Mouse (Mus musculus) ES-Bruce4 (cell line): ENCODE measurements around the gene Pigf.

Source experiments
- CTCF ChIP-seq: IDR thresholded peaks from one replicate; pipeline ENCODE4 v1.8.1; 2011; ENCODE audit warnings: low read depth, low read length
- EP300 ChIP-seq: IDR thresholded peaks from 2 replicates; pipeline ENCODE4 v1.6.1; 2011; ENCODE audit warnings: low read depth, low read length; ENCODE audit not compliant: insufficient read depth
- POLR2A ChIP-seq: IDR thresholded peaks from one replicate; pipeline ENCODE4 v1.8.1; 2011; ENCODE audit warnings: low read length; ENCODE audit not compliant: insufficient read depth

GRCm38 (mm10) chr17:87044796-87045195 lies 19.6 kb upstream of the Pigf start:
- TF ChIP-seq CTCF = no peak
- TF ChIP-seq EP300 = no peak
- no peak for TF ChIP-seq POLR2A
